Mouse (Mus musculus): ENCODE measurements around the gene Myo15b. TPM values are rescaled to one million over a fixed set of nuclear protein-coding genes. Genes with fewer than 3 reads are reported as not detected.
A peak's percentile ranks its signal among the peaks of the same experiment; 100 is the strongest.

Myo15b gene
- total and polyA plus RNA-seq, 3 experiments: 0.16 to 0.35 TPM; not detected in 1

DNA sequence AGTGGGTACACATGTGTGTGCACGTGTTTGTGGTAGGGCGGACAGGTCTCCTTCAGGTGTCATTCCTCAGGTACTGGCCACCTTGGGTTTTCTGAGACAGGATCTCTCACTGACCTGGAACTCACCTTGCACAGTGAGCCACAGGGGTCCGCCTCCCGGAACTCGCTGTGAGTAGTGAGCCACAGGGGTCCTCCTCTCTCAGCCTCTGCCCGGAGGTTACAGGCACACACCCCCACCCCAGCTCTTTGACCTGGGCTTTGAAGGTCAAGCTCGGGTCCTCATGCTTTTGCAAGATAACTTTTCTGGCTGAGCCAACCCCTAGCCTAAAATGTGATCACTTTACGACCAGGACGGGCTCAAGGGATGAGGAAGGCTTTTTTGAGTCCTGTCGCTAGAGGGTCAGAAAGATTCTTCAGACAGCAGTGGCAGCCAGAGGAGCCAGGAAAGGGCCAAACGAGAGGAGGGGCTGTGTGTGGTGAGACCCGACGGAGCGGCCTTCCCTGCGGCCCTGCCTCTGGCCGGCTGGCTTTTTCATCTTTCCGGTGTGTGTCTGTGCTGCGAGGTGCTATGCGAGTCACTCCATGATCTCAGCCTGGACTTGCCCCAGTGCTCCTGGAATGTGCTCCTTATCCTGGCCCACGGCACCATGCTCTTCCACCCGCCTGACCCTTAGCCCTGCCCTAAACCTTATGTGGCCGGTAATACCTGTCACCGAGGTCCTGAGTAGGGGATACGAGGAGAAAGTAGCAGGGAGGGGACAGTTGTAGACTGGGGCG lies 27.5 kb upstream of the Myo15b start:
- ATAC-seq (ENCODE audit: extremely low read depth, insufficient number of reproducible peaks, low FRiP score, poor library complexity, severe bottlenecking): no peak
- H3K36me3 ChIP-seq (replicated peaks): peaks cover 59% of the 10 kb centered on the region
- DNase-seq (ENCODE audit: low spot score): no peak
- peak overlapping the region; percentile 57; the same call in 1 of the 2 replicates for H3K4me3 ChIP-seq (ENCODE audit: low read depth, low read length)
- H3K9me3 ChIP-seq (replicated peaks): no peaks in the 10 kb centered on the region
- peaks cover 68% of the 10 kb centered on the region for H3K4me1 ChIP-seq (ENCODE audit: insufficient read depth, low read depth, low read length)
- TF ChIP-seq GATA2 (IDR thresholded peaks at IDR 0.05; ENCODE audit: borderline replicate concordance, low read depth, low read length): no peak
- no peak for TF ChIP-seq POLR2AphosphoS5 (IDR thresholded peaks at IDR 0.05; ENCODE audit: insufficient replicate concordance, low read depth, low read length)
- no peak for TF ChIP-seq GATA1 (IDR thresholded peaks at IDR 0.05; ENCODE audit: borderline replicate concordance, low read length)
- no peak for TF ChIP-seq CTCF (IDR thresholded peaks at IDR 0.05; ENCODE audit: low read depth, low read length)
- TF ChIP-seq TAL1 (conservative IDR thresholded peaks at IDR 0.05; ENCODE audit: low read depth, low read length): no peak
- peaks cover 9% of the 10 kb centered on the region; the same call in 1 of the 2 replicates for H3K27me3 ChIP-seq (ENCODE audit: insufficient read depth, low read length)

DNA sequence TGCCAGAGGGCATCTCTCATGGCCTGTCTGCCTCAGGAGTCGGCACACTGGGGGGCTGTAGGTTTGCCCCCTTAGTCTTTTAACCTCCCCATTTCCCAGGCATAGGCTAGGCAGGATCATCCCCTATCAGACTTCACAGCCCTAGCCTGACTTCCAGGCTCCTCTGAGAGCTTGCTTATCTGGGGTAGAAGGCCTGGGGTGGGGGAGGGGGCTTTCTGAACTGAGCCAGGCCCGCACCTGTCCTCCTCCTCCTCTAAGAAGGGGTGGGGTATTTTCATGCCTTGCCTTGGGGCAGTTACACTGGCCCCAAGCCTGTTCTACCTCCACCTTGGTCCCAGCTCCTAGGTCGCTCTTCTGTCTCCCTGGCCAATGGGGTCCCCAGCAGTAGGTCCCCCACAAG lies 26.7 kb upstream of the Myo15b start:
- Histone ChIP-seq H3K9me3 (replicated peaks) (no peaks in the 10 kb centered on the region), H3K36me3 (replicated peaks) (peaks cover 67% of the 10 kb centered on the region), H3K4me1 (ENCODE audit: insufficient read depth, low read depth, low read length) (peaks cover 70% of the 10 kb centered on the region), H3K4me3 (ENCODE audit: low read depth, low read length) (peak overlapping the region; percentile 57; the same call in 1 of the 2 replicates), H3K27me3 (ENCODE audit: insufficient read depth, low read length) (peaks cover 9% of the 10 kb centered on the region; the same call in 1 of the 2 replicates)
- peak; percentile 74 for ATAC-seq (ENCODE audit: extremely low read depth, insufficient number of reproducible peaks, low FRiP score, poor library complexity, severe bottlenecking)
- TF ChIP-seq GATA2 (IDR thresholded peaks at IDR 0.05; ENCODE audit: borderline replicate concordance, low read depth, low read length) (no peak), POLR2AphosphoS5 (IDR thresholded peaks at IDR 0.05; ENCODE audit: insufficient replicate concordance, low read depth, low read length) (no peak), TAL1 (conservative IDR thresholded peaks at IDR 0.05; ENCODE audit: low read depth, low read length) (peak; percentile 56; the same call in 1 of the 2 replicates), CTCF (IDR thresholded peaks at IDR 0.05; ENCODE audit: low read depth, low read length) (no peak), GATA1 (IDR thresholded peaks at IDR 0.05; ENCODE audit: borderline replicate concordance, low read length) (no peak)
- peak; percentile 63 for DNase-seq (ENCODE audit: low spot score)

GRCm38 (mm10) chr11:115832064-115832463 lies 26.1 kb upstream of the Myo15b start:
- H3K4me1 ChIP-seq (ENCODE audit: insufficient read depth, low read depth, low read length): peaks cover 72% of the 10 kb centered on the region
- no peaks in the 10 kb centered on the region for H3K9me3 ChIP-seq (replicated peaks)
- H3K36me3 ChIP-seq (replicated peaks): peaks cover 70% of the 10 kb centered on the region
- H3K4me3 ChIP-seq (ENCODE audit: low read depth, low read length): peak overlapping the region; percentile 57; the same call in 1 of the 2 replicates
- H3K27me3 ChIP-seq (ENCODE audit: insufficient read depth, low read length): peaks cover 9% of the 10 kb centered on the region; the same call in 1 of the 2 replicates
- TF ChIP-seq CTCF (IDR thresholded peaks at IDR 0.05; ENCODE audit: low read depth, low read length): no peak
- no peak for TF ChIP-seq TAL1 (conservative IDR thresholded peaks at IDR 0.05; ENCODE audit: low read depth, low read length)
- no peak for TF ChIP-seq GATA1 (IDR thresholded peaks at IDR 0.05; ENCODE audit: borderline replicate concordance, low read length)
- TF ChIP-seq GATA2 (IDR thresholded peaks at IDR 0.05; ENCODE audit: borderline replicate concordance, low read depth, low read length): no peak
- no peak for TF ChIP-seq POLR2AphosphoS5 (IDR thresholded peaks at IDR 0.05; ENCODE audit: insufficient replicate concordance, low read depth, low read length)
- no peak for ATAC-seq (ENCODE audit: extremely low read depth, insufficient number of reproducible peaks, low FRiP score, poor library complexity, severe bottlenecking)
- no peak for DNase-seq (ENCODE audit: low spot score)

- Histone ChIP-seq H3K27me3 (ENCODE audit: insufficient read depth, low read length) (peaks cover 6% of the 10 kb centered on the region; the same call in 1 of the 2 replicates), H3K4me1 (ENCODE audit: insufficient read depth, low read depth, low read length) (peaks cover 72% of the 10 kb centered on the region), H3K9me3 (replicated peaks) (no peaks in the 10 kb centered on the region), H3K36me3 (replicated peaks) (peaks cover 69% of the 10 kb centered on the region), H3K4me3 (ENCODE audit: low read depth, low read length) (peak overlapping the region; percentile 52; the same call in 1 of the 2 replicates)
- ATAC-seq (ENCODE audit: extremely low read depth, insufficient number of reproducible peaks, low FRiP score, poor library complexity, severe bottlenecking) (no peak), DNase-seq (ENCODE audit: low spot score) (no peak)
- no peak for TF ChIP-seq POLR2AphosphoS5 (IDR thresholded peaks at IDR 0.05; ENCODE audit: insufficient replicate concordance, low read depth, low read length)
- no peak for TF ChIP-seq TAL1 (conservative IDR thresholded peaks at IDR 0.05; ENCODE audit: low read depth, low read length)
- TF ChIP-seq GATA2 (IDR thresholded peaks at IDR 0.05; ENCODE audit: borderline replicate concordance, low read depth, low read length): no peak
- TF ChIP-seq CTCF (IDR thresholded peaks at IDR 0.05; ENCODE audit: low read depth, low read length): no peak
- no peak for TF ChIP-seq GATA1 (IDR thresholded peaks at IDR 0.05; ENCODE audit: borderline replicate concordance, low read length)
These were observed 25.7 kb upstream of the Myo15b start for GRCm38 (mm10) chr11:115832523-115832922.

DNA sequence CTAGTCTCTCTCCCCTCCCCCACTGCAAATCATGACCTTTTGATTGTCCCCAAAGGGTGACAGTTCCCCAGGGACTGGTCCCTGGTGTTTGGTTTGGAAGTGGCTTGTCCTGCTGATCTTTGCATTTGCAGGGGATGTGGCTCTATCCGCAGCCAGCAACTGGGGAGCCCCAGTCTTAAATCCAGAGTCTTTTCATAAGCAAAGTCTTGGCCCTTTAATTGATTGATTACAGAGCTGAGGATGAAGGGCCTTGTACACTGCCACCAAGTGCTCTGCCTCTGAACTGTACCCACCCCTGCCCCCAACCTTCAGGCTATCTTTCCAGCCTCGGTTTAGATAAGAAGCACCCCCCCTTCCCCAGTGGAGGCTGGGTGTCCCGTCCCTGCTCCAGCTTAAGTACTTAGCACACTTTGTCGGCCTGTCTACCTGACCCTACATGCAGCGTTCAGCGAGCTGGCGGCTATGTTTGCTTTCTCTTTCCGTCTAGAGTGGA lies 25.1 kb upstream of the Myo15b start:
- Histone ChIP-seq H3K4me3 (ENCODE audit: low read depth, low read length) (peak overlapping the region; percentile 52; the same call in 1 of the 2 replicates), H3K36me3 (replicated peaks) (peaks cover 71% of the 10 kb centered on the region), H3K9me3 (replicated peaks) (no peaks in the 10 kb centered on the region), H3K4me1 (ENCODE audit: insufficient read depth, low read depth, low read length) (peaks cover 76% of the 10 kb centered on the region), H3K27me3 (ENCODE audit: insufficient read depth, low read length) (peaks cover 6% of the 10 kb centered on the region; the same call in 1 of the 2 replicates)
- no peak for TF ChIP-seq GATA2 (IDR thresholded peaks at IDR 0.05; ENCODE audit: borderline replicate concordance, low read depth, low read length)
- no peak for TF ChIP-seq TAL1 (conservative IDR thresholded peaks at IDR 0.05; ENCODE audit: low read depth, low read length)
- TF ChIP-seq POLR2AphosphoS5 (IDR thresholded peaks at IDR 0.05; ENCODE audit: insufficient replicate concordance, low read depth, low read length): no peak
- TF ChIP-seq GATA1 (IDR thresholded peaks at IDR 0.05; ENCODE audit: borderline replicate concordance, low read length): no peak
- TF ChIP-seq CTCF (IDR thresholded peaks at IDR 0.05; ENCODE audit: low read depth, low read length): no peak
- DNase-seq (ENCODE audit: low spot score) (no peak), ATAC-seq (ENCODE audit: extremely low read depth, insufficient number of reproducible peaks, low FRiP score, poor library complexity, severe bottlenecking) (no peak)

DNA sequence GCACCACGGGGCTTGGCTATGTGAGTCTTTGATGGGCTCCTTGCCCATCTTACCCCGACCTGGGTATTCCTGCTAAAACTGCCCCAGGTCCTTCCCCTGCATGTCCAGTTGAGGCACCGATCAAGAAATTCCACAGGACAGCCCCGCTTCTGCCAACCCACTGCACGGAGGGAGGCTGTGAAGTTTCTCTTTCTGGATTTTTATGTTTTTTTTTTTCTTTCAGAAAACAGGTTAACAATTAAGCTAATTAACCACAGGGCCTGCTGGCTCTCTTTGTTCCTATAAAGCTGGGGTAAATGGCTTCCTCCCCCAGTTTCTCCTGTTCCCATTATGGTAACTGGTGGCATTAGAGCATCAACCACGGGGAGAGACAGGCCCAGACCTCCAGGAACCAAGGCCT lies 24.2 kb upstream of the Myo15b start:
- no peaks in the 10 kb centered on the region for H3K9me3 ChIP-seq (replicated peaks)
- peaks cover 6% of the 10 kb centered on the region; the same call in 1 of the 2 replicates for H3K27me3 ChIP-seq (ENCODE audit: insufficient read depth, low read length)
- peaks cover 82% of the 10 kb centered on the region for H3K4me1 ChIP-seq (ENCODE audit: insufficient read depth, low read depth, low read length)
- no peak for TF ChIP-seq POLR2AphosphoS5 (IDR thresholded peaks at IDR 0.05; ENCODE audit: insufficient replicate concordance, low read depth, low read length)
- no peak for TF ChIP-seq GATA1 (IDR thresholded peaks at IDR 0.05; ENCODE audit: borderline replicate concordance, low read length)
- no peak for TF ChIP-seq GATA2 (IDR thresholded peaks at IDR 0.05; ENCODE audit: borderline replicate concordance, low read depth, low read length)
- no peak for TF ChIP-seq CTCF (IDR thresholded peaks at IDR 0.05; ENCODE audit: low read depth, low read length)
- no peak for TF ChIP-seq TAL1 (conservative IDR thresholded peaks at IDR 0.05; ENCODE audit: low read depth, low read length)
- no peak overlapping the region for H3K4me3 ChIP-seq (ENCODE audit: low read depth, low read length)
- DNase-seq (ENCODE audit: low spot score) (no peak), ATAC-seq (ENCODE audit: extremely low read depth, insufficient number of reproducible peaks, low FRiP score, poor library complexity, severe bottlenecking) (no peak)
- peaks cover 65% of the 10 kb centered on the region for H3K36me3 ChIP-seq (replicated peaks)

Data from G1E (cell line).